Mouse (Mus musculus) forebrain, embryonic 11.5 days (tissue): ENCODE data around the gene Fam180a. TPM values are rescaled to one million over a fixed set of nuclear protein-coding genes. Genes with fewer than 3 reads are reported as not detected.
A peak's percentile ranks its signal among the peaks of the same experiment; 100 is the strongest.

Experiments used
- ATAC-seq: fragments of 200-750 bp; cut with Nextera tagmentation; replicated peaks from 2 replicates; pipeline ENCODE4 v1.8.0; 2017; ENCODE audit warnings: moderate TSS enrichment; ENCODE audit not compliant: low FRiP score
- DNase-seq: peaks from one replicate; pipeline ENCODE4 v3.0.0-alpha.2; 2017; ENCODE audit warnings: low spot score
- H3K27ac ChIP-seq: fragments of 300-500 bp; sonication (generic); 2 replicates; pipeline ENCODE4 v1.5.1; 2014; ENCODE audit warnings: low read depth, low read length
- H3K27me3 ChIP-seq: fragments of 300-500 bp; sonication (generic); 2 replicates; pipeline ENCODE4 v1.6.1; 2014; ENCODE audit warnings: mild to moderate bottlenecking, low read length, mixed read lengths; ENCODE audit not compliant: control insufficient read depth, insufficient read depth
- H3K36me3 ChIP-seq: fragments of 300-500 bp; sonication (generic); 2 replicates; pipeline ENCODE4 v1.6.1; 2014; ENCODE audit warnings: mild to moderate bottlenecking, low read length, moderate library complexity, mixed read lengths; ENCODE audit not compliant: control insufficient read depth, insufficient read depth
- H3K4me1 ChIP-seq: fragments of 300-500 bp; sonication (generic); replicated peaks from 2 replicates; pipeline ENCODE4 v1.6.1; 2014; ENCODE audit warnings: low read length, mixed read lengths; ENCODE audit not compliant: control insufficient read depth, insufficient read depth
- H3K4me2 ChIP-seq: fragments of 300-500 bp; sonication (generic); 2 replicates; pipeline ENCODE4 v1.6.1; 2014; ENCODE audit warnings: low read depth, mild to moderate bottlenecking, low read length, moderate library complexity, mixed read lengths; ENCODE audit not compliant: severe bottlenecking
- H3K4me3 ChIP-seq: fragments of 300-500 bp; sonication (generic); 2 replicates; pipeline ENCODE4 v1.5.1; 2014; ENCODE audit warnings: low read depth, low read length
- H3K9ac ChIP-seq: fragments of 300-500 bp; sonication (generic); 2 replicates; pipeline ENCODE4 v1.6.1; 2014; ENCODE audit warnings: low read length
- H3K9me3 ChIP-seq: fragments of 300-500 bp; sonication (generic); 2 replicates; pipeline ENCODE4 v1.6.1; 2016; ENCODE audit warnings: low read length, mixed read lengths; ENCODE audit not compliant: control insufficient read depth
- WGBS: fragments of 180-500 bp; shearing (Covaris S2); extraction: QIAGEN DNeasy Blood & Tissue Kit; methylation state at CpG from one replicate; pipeline ENCODE4 v1.1.7; 2014; 5-methylcytosine and 5-hydroxymethylcytosine counted together
- polyA plus RNA-seq: library from polyadenylated mRNA; unstranded; fragments of >200 nt; fragmentation: Nextera tagmentation; extraction: Ambion mirVana; gene quantifications from 2 replicates; pipeline ENCODE4 v1.2.1, GENCODE M21; 2014

Fam180a gene
- polyA plus RNA-seq, 1 experiment from 2014 or later = not detected

DNA sequence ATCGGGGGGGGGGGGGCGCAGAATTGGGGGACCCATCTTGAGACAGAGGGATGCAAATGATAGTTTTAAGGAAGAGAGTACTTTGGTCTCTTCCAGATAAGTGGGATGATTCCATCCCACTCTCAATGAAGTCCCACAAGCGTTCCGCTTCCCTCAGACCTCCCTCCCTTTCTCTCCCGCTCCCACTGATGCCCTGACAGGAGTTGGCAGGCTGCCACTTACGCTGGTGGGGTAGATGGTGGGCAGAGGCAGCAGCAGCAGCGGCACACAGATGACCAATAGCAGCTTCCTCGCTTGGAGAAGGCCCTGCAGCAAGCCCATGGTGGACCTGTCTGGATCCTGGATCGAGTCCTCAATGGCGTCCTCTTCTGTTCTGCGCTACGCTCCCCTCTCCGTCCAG lies 18.8 kb downstream of the Fam180a start:
- H3K9ac ChIP-seq = no peak overlapping the region
- H3K4me3 ChIP-seq = no peak overlapping the region
- H3K36me3 ChIP-seq = no peaks in the 10 kb centered on the region
- H3K4me1 ChIP-seq = no peaks in the 10 kb centered on the region; the same call in 1 of the 2 replicates
- ATAC-seq (no peak), DNase-seq (no peak)
- no peak overlapping the region for H3K27ac ChIP-seq
- no peaks in the 10 kb centered on the region for H3K27me3 ChIP-seq
- H3K9me3 ChIP-seq = no peaks in the 10 kb centered on the region
- H3K4me2 ChIP-seq = no peak overlapping the region
- WGBS = 80% methylated on average over 13 of the region's 13 CpGs

DNA sequence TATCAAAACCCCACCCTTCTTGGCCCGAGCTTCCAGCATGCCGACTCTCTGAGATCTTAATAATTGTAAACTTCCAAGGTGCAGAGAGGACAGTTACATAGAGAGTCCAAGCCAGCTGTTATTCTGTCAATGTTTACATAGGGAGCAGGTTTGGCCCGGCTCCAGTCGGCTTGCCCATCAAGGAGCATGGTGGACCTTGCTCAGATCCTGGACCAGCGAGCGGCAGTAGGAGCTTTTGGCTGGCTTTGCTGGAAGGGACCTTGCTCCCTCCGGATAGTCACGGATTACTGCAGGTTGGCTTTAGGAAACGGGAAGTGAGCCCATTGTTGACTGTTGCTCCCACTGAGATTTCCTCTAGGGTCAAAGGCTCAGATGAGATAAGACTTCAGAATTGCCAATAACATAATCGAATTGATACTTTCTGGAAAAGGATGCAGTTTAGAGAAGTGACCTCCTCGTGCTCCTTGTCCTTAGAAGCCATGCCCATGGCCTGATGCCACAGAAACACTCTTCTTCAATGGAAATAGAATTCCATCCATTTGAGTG lies 22.5 kb downstream of the Fam180a start:
- Histone ChIP-seq H3K9me3 (no peaks in the 10 kb centered on the region), H3K27me3 (no peaks in the 10 kb centered on the region), H3K4me2 (no peak overlapping the region), H3K9ac (no peak overlapping the region), H3K4me3 (no peak overlapping the region), H3K27ac (no peak overlapping the region), H3K4me1 (no peaks in the 10 kb centered on the region; the same call in 1 of the 2 replicates), H3K36me3 (no peaks in the 10 kb centered on the region)
- DNase-seq = no peak
- 84% methylated on average over 11 of the region's 11 CpGs for WGBS
- no peak for ATAC-seq

DNA sequence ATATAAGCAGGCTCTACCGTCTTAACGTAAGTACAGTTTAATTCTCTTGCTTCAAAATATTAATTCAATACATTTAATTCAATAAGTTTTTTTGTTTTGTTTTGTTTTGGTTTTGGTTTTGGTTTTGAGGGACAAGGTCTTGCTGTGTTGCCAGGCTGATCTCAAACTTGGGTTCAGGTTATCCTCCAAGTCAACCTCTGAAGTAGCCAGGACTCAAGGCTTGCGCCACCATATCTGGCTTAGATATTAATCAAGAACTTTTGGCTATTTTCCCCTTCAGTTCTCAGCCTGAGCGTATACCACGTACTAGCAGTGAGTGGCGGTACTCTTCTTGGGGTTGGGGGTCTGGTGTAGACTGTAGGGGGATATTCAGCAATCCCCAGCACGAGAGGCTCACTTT lies 23.4 kb downstream of the Fam180a start:
- 90% methylated on average over 7 of the region's 7 CpGs for WGBS
- no peaks in the 10 kb centered on the region for H3K9me3 ChIP-seq
- no peak overlapping the region for H3K27ac ChIP-seq
- no peaks in the 10 kb centered on the region for H3K36me3 ChIP-seq
- no peak overlapping the region for H3K4me2 ChIP-seq
- no peak overlapping the region for H3K4me3 ChIP-seq
- H3K4me1 ChIP-seq = no peaks in the 10 kb centered on the region
- no peaks in the 10 kb centered on the region for H3K27me3 ChIP-seq
- ATAC-seq = no peak
- no peak overlapping the region for H3K9ac ChIP-seq
- no peak for DNase-seq

DNA sequence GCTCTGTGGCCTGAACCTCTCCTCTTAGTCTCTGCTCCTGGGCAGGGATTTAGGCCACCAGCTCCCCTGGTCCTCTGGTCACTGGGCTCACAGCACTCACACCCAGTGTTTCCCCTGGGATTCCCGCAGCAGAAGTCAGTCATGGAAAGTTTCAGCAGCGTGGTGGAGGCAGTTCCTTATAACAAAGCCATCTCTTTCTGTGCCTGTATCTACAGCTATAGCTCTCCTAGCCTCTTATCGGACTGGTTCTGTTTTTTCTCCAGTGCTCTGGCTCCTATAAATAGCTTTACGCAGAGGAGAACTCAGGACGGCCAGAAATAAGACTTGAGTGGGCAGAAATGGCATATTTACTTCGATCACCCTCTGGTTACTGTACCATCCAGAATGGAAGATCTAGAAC lies 27.6 kb downstream of the Fam180a start:
- 88% methylated on average over 6 of the region's 6 CpGs for WGBS

DNA sequence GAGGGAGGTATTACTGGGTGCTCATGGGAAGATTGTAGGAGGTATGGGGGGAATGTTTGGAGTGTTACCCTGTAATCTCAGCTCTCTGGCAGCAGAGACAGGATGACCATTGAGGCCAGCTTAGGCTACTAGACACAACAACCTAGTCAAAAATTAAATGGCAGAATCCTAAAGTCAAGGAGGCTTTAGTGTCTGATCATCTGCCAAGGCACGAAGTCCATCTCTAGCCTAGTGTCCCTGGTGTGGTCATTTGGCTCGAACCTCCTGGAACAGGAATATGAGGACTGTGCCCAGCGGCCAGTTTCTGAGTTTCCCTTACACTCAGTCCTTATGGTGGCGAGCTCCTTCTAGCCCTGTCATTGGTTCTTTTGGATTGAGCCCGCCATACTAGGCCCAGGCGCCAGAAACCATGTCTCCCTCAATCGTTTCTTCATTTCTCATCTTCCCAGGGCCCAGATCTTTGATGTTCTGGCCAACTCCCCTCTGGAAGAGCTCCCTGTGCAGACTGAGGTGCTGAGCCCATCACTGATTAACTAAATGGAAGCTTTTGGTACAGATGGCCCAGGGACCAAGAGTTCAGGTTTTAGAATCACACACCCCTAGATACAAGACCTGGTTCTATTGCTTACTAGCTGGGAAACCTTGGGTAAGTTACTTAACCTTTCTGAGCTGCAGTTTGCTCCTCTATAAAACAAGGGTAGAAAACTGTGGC lies 28.3 kb downstream of the Fam180a start:
- Histone ChIP-seq H3K36me3 (no peaks in the 10 kb centered on the region), H3K4me1 (no peaks in the 10 kb centered on the region), H3K4me3 (no peak overlapping the region), H3K9me3 (no peaks in the 10 kb centered on the region), H3K27me3 (no peaks in the 10 kb centered on the region), H3K27ac (no peak overlapping the region), H3K4me2 (no peak overlapping the region), H3K9ac (no peak overlapping the region)
- ATAC-seq (no peak), DNase-seq (no peak)
- WGBS = 85% methylated on average over 7 of the region's 7 CpGs

More for the DNA sequence above, 27.6 kb downstream of the Fam180a start:
- no peaks in the 10 kb centered on the region for H3K9me3 ChIP-seq
- no peak overlapping the region for H3K4me3 ChIP-seq
- DNase-seq = no peak
- H3K9ac ChIP-seq = no peak overlapping the region
- H3K36me3 ChIP-seq = no peaks in the 10 kb centered on the region
- H3K27me3 ChIP-seq = no peaks in the 10 kb centered on the region
- H3K27ac ChIP-seq = no peak overlapping the region
- ATAC-seq = no peak
- no peak overlapping the region for H3K4me2 ChIP-seq
- no peaks in the 10 kb centered on the region for H3K4me1 ChIP-seq

DNA sequence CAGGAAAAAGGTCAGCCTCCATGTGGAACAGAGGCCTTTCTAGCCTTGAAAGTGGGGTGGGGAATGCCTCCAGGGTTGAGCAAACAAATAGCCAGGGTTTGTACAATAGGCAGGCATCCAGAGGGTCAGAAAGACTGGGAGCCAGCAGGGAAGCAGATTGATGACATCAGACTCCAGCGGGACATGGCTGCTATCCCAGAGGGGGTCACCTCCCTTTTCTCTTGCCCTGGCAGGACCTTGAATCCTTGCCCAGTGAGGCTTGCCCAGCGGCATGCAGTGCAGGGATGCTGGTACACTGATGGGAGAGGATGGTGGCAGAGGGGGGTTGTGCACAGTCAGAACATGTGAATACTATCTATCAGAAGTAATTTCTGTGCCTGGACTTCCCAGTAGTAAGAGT lies 28.9 kb downstream of the Fam180a start:
- Histone ChIP-seq H3K4me2 (no peak overlapping the region), H3K4me1 (no peaks in the 10 kb centered on the region), H3K9ac (no peak overlapping the region), H3K9me3 (no peaks in the 10 kb centered on the region), H3K36me3 (no peaks in the 10 kb centered on the region), H3K4me3 (no peak overlapping the region), H3K27me3 (no peaks in the 10 kb centered on the region), H3K27ac (no peak overlapping the region)
- WGBS = 57% methylated on average over 2 of the region's 2 CpGs
- ATAC-seq (no peak), DNase-seq (no peak)

DNA sequence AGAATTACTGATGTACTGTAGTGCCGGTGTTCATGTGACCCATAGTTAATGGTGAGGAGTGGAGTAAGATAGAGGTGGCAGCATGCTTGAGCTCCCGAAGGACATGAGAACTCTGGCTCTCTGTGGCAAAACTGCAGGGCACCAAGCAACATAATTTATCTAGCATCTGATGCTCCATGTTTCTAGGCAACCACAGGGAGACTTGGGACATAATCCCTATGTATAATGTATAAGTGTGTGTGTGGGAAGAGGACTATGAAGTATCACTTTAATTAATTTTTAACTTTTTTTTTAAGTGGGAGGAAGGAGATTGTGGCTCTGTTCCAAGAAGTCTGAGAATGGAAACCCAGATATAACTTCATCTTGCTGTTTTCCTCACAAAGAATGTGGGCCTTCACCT lies 31.0 kb downstream of the Fam180a start:
- H3K9me3 ChIP-seq = no peaks in the 10 kb centered on the region
- H3K36me3 ChIP-seq = no peaks in the 10 kb centered on the region
- no peak overlapping the region for H3K4me3 ChIP-seq
- 94% methylated on average over 2 of the region's 2 CpGs for WGBS
- no peaks in the 10 kb centered on the region for H3K27me3 ChIP-seq
- H3K4me2 ChIP-seq = no peak overlapping the region
- DNase-seq = no peak
- no peak for ATAC-seq
- H3K4me1 ChIP-seq = no peaks in the 10 kb centered on the region
- no peak overlapping the region for H3K27ac ChIP-seq
- H3K9ac ChIP-seq = no peak overlapping the region

DNA sequence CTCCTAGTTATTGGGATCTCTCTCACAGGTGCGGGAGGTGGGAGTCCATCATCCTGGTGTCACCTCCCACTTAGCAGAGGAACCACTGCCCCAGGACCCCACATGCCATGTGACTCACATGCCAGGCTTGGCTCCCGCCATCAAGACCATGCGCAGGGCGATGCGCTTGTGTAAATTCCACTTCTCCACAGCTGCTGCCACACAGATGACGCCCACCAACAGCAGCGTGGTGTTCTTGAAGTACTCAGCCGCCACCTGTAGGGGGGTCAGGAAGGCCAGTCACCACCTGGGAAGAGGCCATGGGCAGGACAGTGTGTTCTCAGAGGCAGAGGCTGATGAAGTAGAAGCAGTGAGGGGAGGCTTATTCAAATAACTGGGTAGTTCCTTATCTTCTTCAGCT lies 36.3 kb downstream of the Fam180a start:
- no peak overlapping the region for H3K4me2 ChIP-seq
- no peak for DNase-seq
- no peak for ATAC-seq
- H3K27ac ChIP-seq = no peak overlapping the region
- H3K9ac ChIP-seq = no peak overlapping the region
- 92% methylated on average over 8 of the region's 8 CpGs for WGBS
- no peaks in the 10 kb centered on the region; the same call in 1 of the 2 replicates for H3K4me1 ChIP-seq
- H3K36me3 ChIP-seq = no peaks in the 10 kb centered on the region
- no peak overlapping the region for H3K4me3 ChIP-seq
- no peaks in the 10 kb centered on the region for H3K9me3 ChIP-seq
- H3K27me3 ChIP-seq = no peaks in the 10 kb centered on the region

DNA sequence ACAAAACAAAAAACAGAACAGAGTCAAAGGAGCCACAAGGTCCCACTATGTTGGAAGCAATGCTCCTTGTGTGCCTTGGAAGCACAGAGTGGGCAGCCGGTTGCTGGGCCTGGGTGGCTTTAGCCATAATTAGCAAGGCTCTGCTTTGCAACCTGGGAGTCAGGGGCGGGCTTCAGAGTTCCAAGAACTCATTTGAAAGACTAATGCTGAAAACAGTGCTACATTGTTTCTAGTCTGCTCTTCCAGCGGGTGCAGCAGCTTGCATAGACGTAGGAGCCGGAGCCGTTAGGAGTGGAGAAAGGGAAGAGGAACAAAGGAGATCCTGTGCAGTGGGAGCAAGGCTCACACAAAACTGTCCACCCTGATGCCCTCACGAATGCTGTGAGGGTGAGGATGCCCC lies 37.0 kb downstream of the Fam180a start:
- H3K4me1 ChIP-seq = no peaks in the 10 kb centered on the region; the same call in 1 of the 2 replicates
- no peaks in the 10 kb centered on the region for H3K9me3 ChIP-seq
- DNase-seq (no peak), ATAC-seq (no peak; the same call in 1 of the 2 replicates)
- no peaks in the 10 kb centered on the region for H3K27me3 ChIP-seq
- no peak overlapping the region for H3K27ac ChIP-seq
- no peaks in the 10 kb centered on the region for H3K36me3 ChIP-seq
- WGBS = 10% methylated on average over 7 of the region's 7 CpGs
- 0 out of 2 replicates have a peak overlapping the region, but pooled peaks have one; percentile 5 for H3K4me2 ChIP-seq
- no peak overlapping the region for H3K9ac ChIP-seq
- H3K4me3 ChIP-seq = no peak overlapping the region
